Mouse (Mus musculus): Measurements from ENCODE around the gene Sardh.

DNA sequence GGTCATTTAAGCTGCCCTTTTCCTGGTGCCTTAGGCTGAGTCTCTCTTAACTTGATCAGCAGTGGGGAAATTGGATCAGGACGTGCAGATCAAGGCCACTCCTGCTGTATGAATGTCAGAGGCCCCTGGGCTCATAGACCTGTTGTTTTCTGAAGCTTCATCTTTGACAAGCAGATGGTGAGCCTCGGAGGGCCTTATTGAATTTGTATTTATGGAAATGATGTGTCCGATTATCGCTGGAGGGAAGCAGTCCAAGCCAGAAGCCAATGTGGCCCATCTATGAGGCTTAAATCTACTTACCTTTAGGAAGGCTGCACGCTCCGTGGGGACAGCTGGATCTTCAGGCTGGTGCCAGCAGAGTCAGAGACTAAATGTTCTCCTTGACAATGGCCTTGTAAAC, 91.5 kb downstream of the Sardh start:
- TF ChIP-seq CTCF (IDR thresholded peaks at IDR 0.05; ENCODE audit: low read depth, low read length) (no peak), GATA2 (IDR thresholded peaks at IDR 0.05; ENCODE audit: borderline replicate concordance, low read depth, low read length) (no peak), GATA1 (IDR thresholded peaks at IDR 0.05; ENCODE audit: borderline replicate concordance, low read length) (no peak)
